9 mouse cellular contexts compared by ENCODE assay signal in the genomic region with DNA sequence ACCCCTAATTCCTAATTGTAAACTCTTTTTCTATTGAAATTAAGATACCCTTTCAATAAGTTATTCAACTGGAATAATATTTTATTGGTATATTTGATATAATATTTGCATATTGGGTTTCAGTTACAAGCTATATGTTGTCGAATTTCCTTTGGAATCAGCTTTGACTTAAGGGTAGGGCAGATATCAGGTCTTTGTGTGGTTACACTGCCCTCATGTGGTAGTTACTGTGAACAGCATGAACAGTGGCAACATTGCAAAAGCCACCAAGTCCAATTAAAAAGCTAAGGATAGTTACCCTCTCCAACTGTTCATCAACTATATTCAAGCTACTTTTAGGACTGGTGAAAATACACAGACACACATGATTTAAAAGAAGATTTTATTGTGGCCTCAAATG. TPM values are rescaled to one million over a fixed set of nuclear protein-coding genes. Genes with fewer than 3 reads are reported as not detected.
A peak's percentile ranks its signal among the peaks of the same experiment; 100 is the strongest.
DNase-seq lines count a peak whose midpoint lies in the region; ATAC-seq and TF ChIP-seq lines count a peak whose summit lies in the region.
"Had no signal": no experiment of that assay in that cellular context is flagged by ENCODE, and none has a peak within 500 bp of the region (broad histone marks: within the 10 kb centered on the region; RNA-seq: fewer than 3 reads in every experiment).

No protein-coding gene starts in this region.

- no peaks in the 10 kb centered on the region for H3K9me3 ChIP-seq in kidney, postnatal 0 days (replicated peaks; ENCODE audit: low read length)
- H3K9me3 ChIP-seq: embryonic facial prominence, embryonic 12.5 days had no signal

- TF ChIP-seq CTCF in kidney, postnatal 0 days (IDR thresholded peaks at IDR 0.05; ENCODE audit: low read depth), result peak; percentile 81
- TF ChIP-seq CTCF in layer of hippocampus, adult 2 months (conservative IDR thresholded peaks at IDR 0.05), result peak; percentile 86

- no peaks in the 10 kb centered on the region for H3K27me3 ChIP-seq in kidney, postnatal 0 days (ENCODE audit: insufficient read depth, low read length)
- H3K27me3 ChIP-seq: embryonic facial prominence, embryonic 12.5 days had no signal

- no peak for ATAC-seq in kidney, postnatal 0 days (replicated peaks; ENCODE audit: low FRiP score, low read depth)

- DNase-seq in kidney, postnatal 0 days (ENCODE audit: low spot score), result peak; percentile 44
- DNase-seq in kidney, adult 18-20 months, result no peak
- peak; percentile 27 to 28 for DNase-seq in B cell, adult 2 months
- peak; percentile 26 for DNase-seq in MEL-GATA-1-ER (ENCODE audit: extremely low read depth, low read depth)
- peak; percentile 29 to 47 for DNase-seq in layer of hippocampus, adult 2 months (ENCODE audit: low spot score in 2 of 2)
- no peak for DNase-seq in ovary, postnatal 36 days (ENCODE audit: low spot score)
- no peak for DNase-seq in gastrocnemius, postnatal 4 days (ENCODE audit: low spot score in 2 of 2)

- H3K4me3 ChIP-seq in kidney, postnatal 0 days (replicated peaks; ENCODE audit: low read depth, low read length), result no peak overlapping the region
- H3K4me3 ChIP-seq in layer of hippocampus, adult 2 months, result no peak overlapping the region
- H3K4me3 ChIP-seq: embryonic facial prominence, embryonic 12.5 days had no signal

- H3K27ac ChIP-seq in kidney, postnatal 0 days, result no peak overlapping the region
- H3K27ac ChIP-seq in layer of hippocampus, adult 2 months, result no peak overlapping the region
- H3K27ac ChIP-seq: embryonic facial prominence, embryonic 12.5 days had no signal

- no peak overlapping the region for H3K4me2 ChIP-seq in kidney, postnatal 0 days (ENCODE audit: low read length)
- H3K4me2 ChIP-seq: embryonic facial prominence, embryonic 12.5 days had no signal

- no peaks in the 10 kb centered on the region for H3K36me3 ChIP-seq in kidney, postnatal 0 days (ENCODE audit: insufficient read depth, low read length)
- H3K36me3 ChIP-seq: embryonic facial prominence, embryonic 12.5 days had no signal

- H3K4me1 ChIP-seq in kidney, postnatal 0 days (replicated peaks; ENCODE audit: insufficient read depth, low read length), result no peaks in the 10 kb centered on the region
- H3K4me1 ChIP-seq: embryonic facial prominence, embryonic 12.5 days had no signal

- WGBS in kidney, postnatal 0 days, result 54% methylated on average over 1 of the region's 1 CpGs

- no peak overlapping the region for H3K9ac ChIP-seq in kidney, postnatal 0 days (ENCODE audit: low read depth, low read length)
- H3K9ac ChIP-seq: embryonic facial prominence, embryonic 12.5 days had no signal

RNA-seq across cellular contexts. Expression of a gene that starts 11.6 kb away (rescaled TPM):
- not detected in 2 replicates for polyA plus RNA-seq in kidney, postnatal 0 days (2015; fragmentation: Nextera tagmentation; extraction: Ambion mirVana)
- not detected for total RNA-seq in layer of hippocampus, adult 2 months (2021)
- under 1 TPM; 0.21 to 0.64 TPM for total RNA-seq in gastrocnemius, postnatal 4 days (2021)
- total RNA-seq: layer of hippocampus, postnatal 25 days had no signal

Comparison
In these comparisons a context has a peak if more than half of its experiments do, and no peak if none do; other contexts are left out.
1. DNase-seq: peak in kidney, postnatal 0 days (single experiment), B cell, adult 2 months (2 of 2), MEL-GATA-1-ER (single experiment) and layer of hippocampus, adult 2 months (2 of 2); none in kidney, adult 18-20 months (single experiment), ovary, postnatal 36 days (single experiment) and gastrocnemius, postnatal 4 days (0 of 2).